Mouse (Mus musculus): ENCODE results near the gene Drc3. TPM values are rescaled to one million over a fixed set of nuclear protein-coding genes. Genes with fewer than 3 reads are reported as not detected.
A peak's percentile ranks its signal among the peaks of the same experiment; 100 is the strongest.
"Not testable (repeated sequence)": the region's sequence is repeated elsewhere in the genome, so short reads cannot be mapped to it uniquely, and the experiment has no call there.

Drc3 gene
- total RNA-seq, 2 experiments from 2014 or later, result 10.4 to 11.8 TPM

DNA sequence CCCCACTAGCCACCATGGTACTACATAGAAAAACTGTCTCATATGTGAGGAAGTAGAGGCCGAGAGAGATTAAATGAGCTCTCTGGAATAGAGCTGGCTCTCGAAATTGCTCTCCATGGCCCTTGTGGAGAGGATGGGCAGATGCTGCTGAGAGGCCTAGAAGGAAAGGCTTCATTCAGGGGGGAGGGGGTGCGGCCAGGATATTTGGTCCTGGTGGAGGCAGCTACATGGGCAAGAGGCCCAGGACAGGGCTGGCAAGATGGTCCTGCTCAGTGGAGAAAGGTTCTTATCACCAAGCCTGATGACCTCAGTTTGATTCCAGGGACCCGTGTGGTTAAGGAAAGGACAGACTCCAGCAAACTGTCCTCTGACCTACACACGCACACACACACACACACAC is 32.8 kb downstream of the Drc3 start:
- no peak for DNase-seq (ENCODE audit: low spot score in 2 of 2)

GRCm38 (mm10) chr11:60387944-60388343 is 34.8 kb downstream of the Drc3 start:
- DNase-seq (ENCODE audit: low spot score in 2 of 2), result no peak

DNA sequence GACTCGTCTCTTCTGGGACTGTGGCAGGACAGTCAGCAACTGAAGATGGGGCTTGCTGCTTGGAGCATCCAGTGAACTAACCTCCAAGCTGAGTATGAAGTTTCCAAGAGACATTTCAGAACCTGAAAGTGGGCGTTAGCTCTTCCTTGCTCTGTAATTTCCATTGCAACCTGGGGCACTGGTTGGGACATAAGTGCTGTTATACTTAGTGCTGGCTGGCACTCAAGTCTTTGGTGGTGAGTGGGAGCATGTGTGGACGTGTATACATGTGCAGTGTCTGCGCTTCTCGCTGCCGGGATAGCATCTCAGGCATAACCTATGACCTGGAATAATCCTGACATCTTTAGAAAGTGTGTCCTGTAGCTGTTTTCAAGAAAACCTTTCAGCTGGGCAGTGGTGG is 38.2 kb downstream of the Drc3 start:
- peak in 1 of 2 experiments; percentile 18 for DNase-seq (ENCODE audit: low spot score in 2 of 2)

DNA sequence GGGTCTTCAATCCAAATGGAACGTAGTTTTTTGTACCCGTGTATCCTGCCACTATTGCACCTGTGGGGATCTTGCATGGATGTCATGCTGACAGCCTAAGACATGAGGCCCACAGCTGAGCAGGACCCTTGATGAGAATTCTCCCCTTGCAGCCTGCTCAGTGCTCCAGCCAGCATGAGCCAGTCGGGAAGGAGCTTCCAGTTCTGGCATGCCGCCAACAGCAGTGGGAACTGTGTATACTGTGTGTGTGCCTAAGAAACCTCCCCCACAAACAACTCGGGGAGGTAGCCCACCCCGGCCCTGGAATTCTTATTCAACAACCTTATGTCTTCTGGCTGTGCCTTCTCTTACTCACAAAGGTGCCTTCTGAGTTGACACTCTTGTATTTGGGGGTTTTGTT is 43.4 kb downstream of the Drc3 start:
- DNase-seq (ENCODE audit: low spot score in 2 of 2), result peak in 1 of 2 experiments; percentile 22

DNA sequence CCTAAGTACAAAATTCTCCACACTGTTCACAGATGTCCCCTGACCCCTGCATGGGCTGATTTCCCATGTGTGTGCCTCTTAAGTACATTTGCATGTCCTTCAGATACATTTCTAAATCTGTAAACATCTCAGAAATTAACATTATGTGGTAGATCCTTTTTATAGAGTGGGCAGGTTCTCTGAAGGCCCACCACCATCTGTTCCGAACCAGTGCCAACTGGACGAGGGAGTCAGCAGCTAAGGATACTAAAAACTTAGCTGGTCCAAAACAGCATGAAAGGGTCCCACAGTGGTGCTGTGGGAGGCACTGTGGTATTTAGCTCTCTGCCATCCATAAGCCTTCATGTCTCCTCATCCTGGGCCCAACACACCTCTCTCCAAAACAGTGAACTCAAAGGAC is 44.0 kb downstream of the Drc3 start:
- peak; percentile 69 to 79 for DNase-seq (ENCODE audit: low spot score in 2 of 2)

DNA sequence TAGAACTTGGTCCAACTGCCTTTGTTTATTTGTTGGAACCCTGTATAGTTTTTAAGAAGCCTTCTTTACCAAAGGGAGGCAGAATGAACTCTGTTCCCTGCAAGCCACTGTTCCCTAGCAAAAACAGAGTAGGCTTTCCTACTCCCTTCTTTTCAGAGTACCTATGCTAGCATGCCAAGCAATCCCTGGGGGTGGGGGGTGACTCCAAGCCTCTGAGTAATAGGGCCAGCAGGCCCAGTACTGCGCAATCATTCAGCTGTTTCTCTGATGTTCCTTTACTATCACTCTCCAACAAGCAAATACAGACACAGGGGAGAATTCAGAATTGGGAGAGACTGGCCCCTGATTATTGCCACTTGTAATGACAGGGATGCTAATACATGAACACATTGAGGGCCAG is 53.5 kb downstream of the Drc3 start:
- no peak for DNase-seq (ENCODE audit: low spot score in 2 of 2)

DNA sequence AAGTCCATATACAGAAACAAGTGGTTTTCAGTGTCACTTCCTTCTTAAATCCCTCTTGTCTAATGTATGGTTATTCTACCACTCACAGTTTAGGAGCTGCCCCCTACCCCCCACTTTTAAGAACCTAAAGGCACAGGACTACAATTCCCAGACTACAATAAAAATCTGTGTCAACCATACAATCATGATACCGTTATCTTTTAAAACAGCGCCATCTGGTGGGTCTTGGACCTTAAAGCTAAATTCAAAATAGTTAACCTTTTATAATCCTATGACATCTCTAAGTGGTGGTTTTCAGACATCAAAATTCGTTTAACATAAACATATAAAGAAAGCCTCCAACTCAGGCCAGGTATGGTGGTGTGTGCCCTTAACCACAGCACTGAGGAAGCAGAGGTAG is 59.0 kb downstream of the Drc3 start:
- peak; percentile 43 to 79 for DNase-seq (ENCODE audit: low spot score in 2 of 2)

DNA sequence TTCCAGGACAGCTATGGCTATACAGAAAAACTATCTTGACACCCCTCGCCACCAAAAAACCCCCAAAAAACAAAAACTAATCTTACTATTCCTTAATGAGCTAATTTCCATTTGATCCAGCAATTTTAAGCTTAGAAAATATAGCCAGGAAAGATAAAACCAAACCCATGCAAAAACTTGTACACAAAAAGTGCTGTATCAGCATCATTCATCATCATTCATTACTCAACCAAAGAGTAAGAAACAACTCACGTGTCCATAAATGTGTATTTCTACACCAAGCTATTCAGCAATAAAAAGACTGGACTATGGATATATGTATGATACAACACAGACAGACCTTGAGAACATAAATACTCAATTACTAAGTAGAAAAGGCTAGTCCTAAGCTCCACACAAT is 59.8 kb downstream of the Drc3 start:
- DNase-seq (ENCODE audit: low spot score in 2 of 2), result no peak

GRCm38 (mm10) chr11:60416590-60416962 is 63.4 kb downstream of the Drc3 start:
- no peak for DNase-seq (ENCODE audit: low spot score in 2 of 2)

GRCm38 (mm10) chr11:60416963-60417716 is 64.0 kb downstream of the Drc3 start, which contains the start of gene Gid4:
Gene Gid4 (plus strand): TSS chr11:60417145.
- DNase-seq (ENCODE audit: low spot score in 2 of 2), result peak; percentile 98 to 99

- no peak for DNase-seq (ENCODE audit: low spot score in 2 of 2)
These were observed 64.8 kb downstream of the Drc3 start, which contains the start of gene Atpaf2 for GRCm38 (mm10) chr11:60417717-60418472. Gene Atpaf2 (minus strand): TSS chr11:60418457.

DNA sequence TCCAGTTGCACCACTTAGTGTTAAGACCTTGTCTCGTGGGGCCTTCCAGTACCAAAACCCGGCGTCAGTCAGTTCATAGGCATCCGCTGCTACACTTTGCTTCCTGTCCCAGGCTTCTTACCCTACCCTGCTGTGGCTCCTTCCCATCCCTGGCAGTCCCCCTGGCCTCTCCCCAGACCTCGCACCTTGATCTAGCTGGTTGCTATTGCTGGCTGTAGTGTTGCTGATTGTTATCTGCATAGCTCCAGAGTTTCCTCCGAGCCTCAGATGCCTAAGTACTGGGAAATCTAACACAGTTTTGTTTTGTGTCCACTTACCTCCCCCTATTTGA is 65.3 kb downstream of the Drc3 start:
- DNase-seq (ENCODE audit: low spot score in 2 of 2), result no peak

- DNase-seq (ENCODE audit: low spot score in 2 of 2), result no peak
These were observed 69.0 kb downstream of the Drc3 start for GRCm38 (mm10) chr11:60422046-60422668.

GRCm38 (mm10) chr11:60423006-60423405 is 69.9 kb downstream of the Drc3 start:
- no peak for DNase-seq (ENCODE audit: low spot score in 2 of 2)

- no peak for DNase-seq (ENCODE audit: low spot score in 2 of 2)
These were observed 73.3 kb downstream of the Drc3 start for GRCm38 (mm10) chr11:60426417-60426816.

GRCm38 (mm10) chr11:60427628-60428027 is 74.5 kb downstream of the Drc3 start:
- no peak for DNase-seq (ENCODE audit: low spot score in 2 of 2)

DNA sequence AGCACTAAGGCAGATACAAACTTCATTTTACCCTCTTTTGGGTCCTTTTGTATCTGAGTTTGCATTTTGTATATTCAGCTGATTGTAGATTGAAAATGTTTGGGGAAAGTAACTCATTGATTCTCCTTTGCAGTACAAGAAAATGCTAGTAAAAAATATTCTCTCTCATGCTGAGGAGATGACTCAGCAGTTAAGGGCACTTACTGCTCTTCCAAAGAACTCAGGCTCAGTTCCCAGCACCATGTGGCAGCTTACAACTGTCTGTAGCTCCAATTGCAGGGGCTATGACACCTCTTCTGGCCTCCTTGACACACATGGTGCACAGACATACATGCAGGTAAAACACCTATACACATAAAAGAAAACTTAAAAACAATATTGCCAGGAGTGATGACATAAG is 80.4 kb downstream of the Drc3 start:
- no peak for DNase-seq (ENCODE audit: low spot score in 2 of 2)

- no peak for DNase-seq (ENCODE audit: low spot score in 2 of 2)
These were observed 82.0 kb downstream of the Drc3 start for GRCm38 (mm10) chr11:60435133-60435532.

DNA sequence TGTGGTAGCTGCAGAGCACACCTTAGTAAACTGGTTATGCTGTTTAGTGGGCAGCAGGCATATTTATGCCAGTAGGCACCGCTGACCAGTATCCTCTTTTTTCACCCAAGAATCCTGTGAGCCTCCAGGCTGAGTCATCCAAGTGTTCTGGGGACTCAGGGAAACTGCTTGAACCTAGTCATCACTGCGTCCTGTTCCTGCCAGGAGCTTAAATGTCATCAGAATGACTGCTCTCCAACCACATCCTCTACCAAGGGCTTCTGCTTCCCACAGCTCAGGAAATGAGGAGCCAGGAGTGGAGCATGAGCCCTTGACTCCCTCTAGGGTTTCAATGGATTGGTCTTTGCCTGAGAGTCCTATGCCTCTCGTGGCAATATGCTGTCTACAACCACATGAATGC is 83.5 kb downstream of the Drc3 start:
- peak in 1 of 2 experiments; percentile 5 for DNase-seq (ENCODE audit: low spot score in 2 of 2)

- not testable (repeated sequence) for DNase-seq (ENCODE audit: low spot score in 2 of 2)
These were observed 86.5 kb downstream of the Drc3 start for GRCm38 (mm10) chr11:60439621-60440020.

- DNase-seq (ENCODE audit: low spot score in 2 of 2), result no peak
These were observed 87.0 kb downstream of the Drc3 start for GRCm38 (mm10) chr11:60440176-60440575.

DNA sequence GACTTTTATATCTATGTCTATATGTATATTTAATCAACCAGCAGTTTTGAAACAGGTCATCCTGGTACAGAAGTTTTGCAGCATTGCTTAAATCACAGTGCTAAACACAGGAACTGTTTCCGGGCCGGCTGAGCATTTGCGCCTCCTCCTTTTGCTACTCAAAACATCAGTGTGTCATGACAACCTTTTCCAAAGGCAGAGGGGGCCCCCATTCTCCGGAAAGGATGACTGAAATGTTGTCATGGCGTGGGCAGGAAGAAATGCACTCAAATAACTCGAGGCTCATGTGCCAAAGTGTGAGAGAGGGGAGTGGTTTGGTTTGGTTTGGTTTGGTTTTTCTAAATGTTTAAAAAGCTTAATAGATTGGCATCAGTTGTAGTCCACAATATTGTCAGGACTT is 89.8 kb downstream of the Drc3 start:
- DNase-seq (ENCODE audit: low spot score in 2 of 2), result no peak

Measured in left cerebral cortex, adult 18-20 months (tissue).